Mouse (Mus musculus): ENCODE data around the gene 4921504E06Rik.
A peak's percentile ranks its signal among the peaks of the same experiment; 100 is the strongest.

4921504E06Rik gene

DNA sequence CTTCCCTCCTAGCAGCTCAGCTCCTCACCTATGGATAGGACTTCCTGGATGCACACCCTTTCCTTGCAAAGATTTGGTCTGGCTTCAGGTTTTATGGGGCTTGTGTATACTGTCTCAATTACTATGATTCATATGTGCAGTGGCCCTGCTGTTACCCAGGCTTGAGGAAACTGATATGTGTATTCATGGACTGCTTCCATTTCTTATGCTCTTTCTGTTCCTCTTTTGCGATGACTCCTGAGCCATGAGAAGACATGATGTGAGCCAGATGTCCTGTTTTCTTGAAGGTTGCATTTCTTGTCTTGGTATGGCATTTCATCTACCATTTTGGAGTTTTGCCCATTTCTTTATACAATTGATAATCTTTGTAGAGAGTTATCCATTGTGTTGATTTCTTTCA is 48.0 kb downstream of the 4921504E06Rik start:
- DNase-seq (ENCODE audit: low spot score), result no peak

DNA sequence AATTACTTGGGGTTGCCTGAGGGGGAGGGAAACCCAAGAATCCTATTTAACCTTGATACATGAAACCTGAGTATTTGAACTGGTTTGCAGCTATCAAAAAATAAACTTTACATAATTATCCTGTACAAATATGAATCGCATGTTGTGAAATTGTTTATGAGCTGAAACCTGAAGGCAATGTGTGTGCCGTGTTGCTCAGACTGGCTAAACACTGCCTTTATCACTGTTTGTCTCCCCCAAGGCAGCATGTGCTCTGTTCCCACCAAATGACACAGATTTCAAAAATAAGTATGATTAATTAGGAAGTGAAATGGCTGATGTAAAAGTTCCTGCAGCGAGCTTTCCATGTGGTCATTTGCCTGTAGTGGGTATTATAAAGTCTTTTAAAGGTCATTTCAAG is 63.5 kb downstream of the 4921504E06Rik start:
- DNase-seq (ENCODE audit: low spot score), result no peak

DNA sequence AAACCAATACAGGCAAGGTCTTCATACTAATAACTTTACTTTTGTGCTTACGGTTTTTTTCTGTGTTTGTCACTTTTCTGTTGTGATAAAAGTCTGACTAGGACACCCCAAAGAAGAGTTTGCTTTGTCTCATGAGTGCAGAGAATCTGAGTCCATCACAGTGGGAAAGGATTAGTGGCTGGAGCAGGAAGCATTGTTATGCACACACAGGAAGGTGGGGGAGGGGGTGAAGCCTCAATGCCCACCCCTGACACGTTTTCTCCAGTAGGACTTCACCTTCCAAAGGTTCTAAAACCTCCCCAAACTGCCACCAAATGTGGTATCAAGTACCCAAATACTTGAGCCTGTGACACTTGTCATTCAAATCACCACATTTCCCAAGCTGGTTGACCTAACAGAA is 91.8 kb downstream of the 4921504E06Rik start:
- DNase-seq (ENCODE audit: low spot score), result no peak

DNA sequence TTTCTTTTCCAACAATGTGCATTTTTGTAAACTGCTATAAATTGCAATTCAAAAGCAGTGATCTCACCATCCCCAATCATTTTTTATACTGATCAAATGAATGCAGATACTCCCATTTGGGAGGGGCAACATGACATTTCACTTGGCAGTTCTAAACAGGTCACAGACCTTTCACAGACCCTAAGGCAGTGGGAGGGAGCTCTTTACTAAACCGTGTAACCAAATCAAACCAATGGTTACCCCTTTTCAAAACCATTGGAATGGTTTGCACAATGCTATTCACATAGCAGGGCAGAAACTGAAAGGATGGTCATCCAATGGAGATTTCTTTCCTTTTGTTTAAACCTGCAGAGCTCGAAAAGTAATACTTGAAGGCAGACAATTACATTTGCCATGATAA is 94.9 kb downstream of the 4921504E06Rik start:
- DNase-seq (ENCODE audit: low spot score), result no peak

DNA sequence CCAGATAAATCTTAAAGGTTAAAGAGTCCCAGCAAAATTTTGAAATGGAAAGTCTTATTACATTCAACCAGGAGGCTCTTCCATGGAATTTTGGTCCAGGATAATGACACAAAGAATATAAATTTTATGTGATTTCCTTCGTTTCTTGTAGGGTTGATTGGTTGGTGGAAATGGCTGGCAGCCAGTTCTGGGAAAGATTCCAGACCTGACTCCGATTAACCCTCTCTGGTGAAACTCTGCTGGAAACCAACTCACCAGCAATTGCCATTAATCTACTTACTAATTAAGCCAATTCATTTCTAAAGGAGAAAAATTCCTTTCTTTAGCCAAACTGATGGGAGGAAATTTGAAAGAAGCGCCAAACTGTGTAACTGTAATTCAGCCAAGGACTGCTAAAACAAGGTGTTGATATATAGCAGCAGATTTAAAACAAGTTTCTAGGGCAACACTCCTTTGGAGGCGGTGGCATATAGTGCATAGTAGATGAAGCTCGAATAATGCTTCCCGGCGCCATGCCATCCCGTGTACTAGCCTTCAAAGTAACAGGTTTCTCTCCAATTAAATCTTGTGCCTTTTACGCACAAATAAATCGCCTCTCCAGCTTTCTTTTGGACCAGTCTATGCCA is 97.7 kb downstream of the 4921504E06Rik start:
- peak; percentile 6 for DNase-seq (ENCODE audit: low spot score)

DNA sequence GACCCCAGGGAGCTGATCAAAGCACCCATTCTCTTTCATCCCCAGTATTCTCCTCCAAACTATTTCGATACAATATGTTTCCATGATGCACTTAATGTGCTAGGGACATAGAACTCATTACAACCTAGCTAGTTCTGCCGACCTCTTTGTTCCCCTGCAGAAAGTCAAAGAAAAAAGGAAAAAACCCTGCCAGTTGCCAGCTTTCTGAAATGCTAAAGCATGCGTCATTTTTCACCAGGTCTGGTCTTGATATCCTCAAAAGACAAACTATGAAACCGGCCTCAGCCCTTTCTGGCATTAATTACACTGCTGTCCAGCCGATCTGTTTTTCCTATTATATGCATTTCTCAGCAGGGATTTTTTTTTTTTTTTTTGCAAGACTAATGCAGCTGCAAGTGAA is 98.5 kb downstream of the 4921504E06Rik start:
- DNase-seq (ENCODE audit: low spot score), result no peak

DNA sequence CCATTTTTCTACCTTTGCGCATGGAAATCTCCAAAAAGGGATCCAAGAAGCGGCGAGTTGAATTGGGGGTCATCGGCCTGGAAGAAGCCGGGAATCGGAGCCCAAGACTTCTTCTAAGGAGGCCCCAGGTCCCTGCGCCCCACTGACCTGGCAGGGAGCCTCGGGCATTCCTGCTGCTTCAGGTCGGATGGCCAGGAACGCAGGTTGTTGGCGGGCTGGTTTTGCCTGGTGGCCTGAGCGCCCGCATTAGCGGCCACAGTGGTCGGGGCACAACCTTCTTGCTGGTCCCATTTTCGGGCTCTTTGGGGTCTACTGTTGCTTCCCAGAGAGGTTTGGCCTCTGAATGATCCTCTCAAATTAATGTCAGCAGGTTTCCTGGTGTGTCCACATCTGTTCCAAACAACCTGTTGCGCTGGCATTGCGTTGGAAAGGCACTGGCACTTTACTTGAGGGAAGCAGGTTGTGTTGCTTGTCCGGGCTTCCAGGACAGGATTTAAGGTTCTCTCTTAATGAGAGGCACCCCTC is 101.1 kb downstream of the 4921504E06Rik start:
- no peak for DNase-seq (ENCODE audit: low spot score)

DNA sequence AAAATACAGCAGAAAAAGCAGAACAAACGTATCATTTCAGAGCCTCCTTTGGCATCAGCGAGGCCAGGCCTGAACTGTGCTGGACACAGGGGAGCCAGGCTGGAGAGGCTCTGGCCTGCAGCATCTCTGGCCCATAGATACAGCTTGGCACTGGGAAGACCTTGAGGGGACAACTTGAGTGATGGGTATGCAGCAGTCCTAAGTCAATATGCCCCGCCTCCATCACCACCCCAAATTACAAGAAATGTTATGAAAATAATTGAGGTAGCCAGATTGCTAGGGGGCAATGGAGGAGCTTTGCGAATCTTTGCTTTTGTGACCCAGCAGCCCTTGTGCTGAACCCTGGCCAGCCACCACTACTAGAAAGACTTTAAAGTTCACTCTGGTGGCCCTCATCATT is 104.4 kb downstream of the 4921504E06Rik start:
- no peak for DNase-seq (ENCODE audit: low spot score)

DNA sequence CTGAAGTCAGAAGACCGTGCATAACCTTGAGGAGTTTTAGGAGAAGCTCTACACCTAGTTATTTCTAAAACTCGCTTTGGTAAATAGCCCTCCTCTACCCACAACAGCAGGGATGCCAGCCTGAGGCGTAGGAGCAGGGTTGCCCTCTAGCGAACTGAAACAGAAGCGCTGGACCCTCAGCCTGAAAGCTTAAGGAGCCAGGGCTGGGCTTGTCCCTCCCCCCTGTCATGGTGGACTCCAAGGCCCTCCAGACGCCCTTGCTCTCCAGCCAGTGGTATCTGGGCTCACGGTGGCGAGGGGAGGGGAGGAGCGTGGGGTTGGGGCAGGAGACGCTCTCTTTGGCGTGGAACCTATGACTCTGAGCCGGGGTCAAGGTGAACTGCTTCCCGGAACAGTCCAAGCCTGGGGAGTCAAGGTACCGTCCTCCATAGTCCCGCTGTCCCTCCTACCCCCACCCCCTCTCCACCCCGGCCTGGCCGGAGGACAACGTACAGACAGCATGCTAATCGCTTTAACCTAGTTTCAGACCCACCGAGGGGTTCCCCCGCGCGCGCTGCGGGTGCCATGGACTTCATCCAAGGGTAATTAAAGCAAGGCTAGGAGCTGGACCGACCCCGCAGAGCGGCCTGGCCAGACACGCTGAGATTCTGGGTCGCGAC is 105.5 kb downstream of the 4921504E06Rik start:
- no peak for DNase-seq (ENCODE audit: low spot score)

DNA sequence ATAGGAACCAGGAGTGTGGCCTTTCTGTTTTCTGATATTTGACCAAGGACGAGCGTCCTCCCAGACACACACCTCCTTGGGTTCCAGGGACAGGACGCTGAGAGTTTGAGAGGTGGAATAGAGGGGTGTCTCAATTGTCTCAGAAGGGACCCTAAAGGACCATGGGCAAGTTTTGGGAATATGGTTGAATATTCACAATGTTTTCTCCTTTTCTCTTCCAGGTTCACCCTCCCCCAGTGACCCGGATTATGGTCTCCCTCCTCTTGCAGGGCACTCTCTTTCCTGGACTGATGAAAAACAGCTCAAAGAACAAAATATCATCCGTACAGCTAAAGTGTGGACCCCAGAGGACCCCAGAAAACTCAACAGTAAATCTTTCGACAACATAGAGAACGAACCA is 107.0 kb downstream of the 4921504E06Rik start:
- no peak for DNase-seq (ENCODE audit: low spot score)

DNA sequence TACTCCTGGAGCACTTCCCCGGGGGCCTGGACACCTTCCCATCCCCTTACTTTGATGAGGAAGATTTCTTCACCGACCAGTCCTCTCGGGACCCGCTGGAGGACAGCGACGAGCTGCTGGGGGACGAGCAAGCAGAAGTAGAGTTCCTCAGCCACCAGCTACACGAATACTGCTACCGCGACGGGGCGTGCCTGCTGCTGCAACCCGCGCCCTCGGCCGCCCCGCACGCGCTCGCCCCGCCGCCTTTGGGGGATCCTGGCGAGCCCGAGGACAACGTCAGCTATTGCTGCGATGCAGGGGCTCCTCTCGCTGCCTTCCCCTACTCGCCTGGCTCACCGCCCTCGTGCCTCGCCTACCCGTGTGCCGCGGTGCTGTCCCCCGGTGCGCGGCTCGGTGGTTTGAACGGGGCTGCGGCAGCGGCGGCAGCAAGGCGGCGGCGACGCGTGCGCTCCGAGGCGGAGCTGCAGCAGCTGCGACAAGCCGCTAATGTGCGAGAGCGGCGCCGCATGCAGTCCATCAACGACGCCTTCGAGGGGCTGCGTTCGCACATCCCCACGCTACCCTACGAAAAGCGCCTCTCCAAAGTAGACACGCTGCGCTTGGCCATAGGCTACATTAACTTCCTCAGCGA is 107.7 kb downstream of the 4921504E06Rik start:
- no peak for DNase-seq (ENCODE audit: low spot score)

DNA sequence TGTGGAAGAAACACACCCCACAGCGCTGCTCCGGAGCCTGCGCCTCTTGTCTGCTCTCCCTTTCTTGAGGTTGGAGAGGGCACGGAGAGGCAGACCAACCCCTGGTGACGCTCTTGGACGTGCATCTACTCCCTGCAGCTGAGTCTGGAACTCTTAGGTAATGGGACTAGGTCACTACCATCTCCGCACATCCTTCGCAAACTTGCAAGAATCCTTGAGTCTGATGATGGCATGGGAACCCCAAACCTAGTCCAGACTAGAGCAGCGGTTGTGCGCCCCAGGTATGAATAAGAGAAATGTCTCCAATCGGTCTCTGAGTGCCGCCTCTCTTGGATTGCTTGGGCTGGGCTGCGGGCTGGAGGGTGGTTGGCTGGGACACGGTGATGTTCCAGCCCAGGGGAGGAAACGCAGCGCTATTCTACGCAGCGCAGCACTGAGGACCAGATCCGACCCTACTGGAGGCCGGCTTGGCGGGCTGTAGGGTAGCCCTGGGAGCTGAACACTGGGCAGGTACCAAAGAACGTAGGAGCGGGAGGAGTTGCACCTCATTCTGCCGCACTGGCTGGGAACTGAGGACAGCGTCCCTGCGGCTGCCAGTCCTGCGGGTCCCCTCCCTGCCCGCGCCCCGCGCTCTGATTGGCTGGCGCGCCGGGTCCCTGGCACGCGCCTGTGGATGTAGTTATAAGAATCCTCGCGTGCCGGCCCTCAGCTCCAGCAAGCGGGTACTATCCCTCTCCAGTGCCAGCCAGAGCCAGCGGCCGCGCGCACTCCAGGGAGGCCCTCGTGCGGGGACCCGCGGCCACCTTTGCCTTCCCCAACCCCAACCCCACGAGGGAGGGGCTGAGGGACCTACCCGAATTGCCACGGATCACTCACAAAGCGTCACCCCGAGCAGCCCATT is 108.5 kb downstream of the 4921504E06Rik start, which contains the start of gene Ptf1a:
Ptf1a (plus strand) TSS at position 733 of the 901 bp plus-strand sequence.
- DNase-seq (ENCODE audit: low spot score), result no peak

DNA sequence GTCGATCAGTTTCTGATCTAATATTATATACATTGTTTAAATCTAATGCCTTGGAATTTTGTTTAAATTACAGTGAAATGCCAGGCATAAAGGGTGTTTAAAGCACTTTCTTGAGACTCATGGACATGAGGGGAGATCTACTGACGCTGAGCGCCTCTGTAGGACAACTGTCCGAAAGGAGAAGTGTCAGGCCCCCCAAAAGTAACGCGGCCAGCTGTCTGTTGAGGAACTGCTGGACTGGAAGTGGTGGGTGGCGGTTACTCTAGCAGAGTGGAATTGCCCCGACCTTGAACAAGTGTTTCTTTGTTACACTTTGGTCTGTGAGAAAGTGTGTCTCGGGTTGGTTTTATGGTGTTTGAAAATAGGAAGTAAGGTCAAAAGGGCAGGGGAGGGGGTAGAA is 109.4 kb downstream of the 4921504E06Rik start:
- no peak for DNase-seq (ENCODE audit: low spot score)

DNA sequence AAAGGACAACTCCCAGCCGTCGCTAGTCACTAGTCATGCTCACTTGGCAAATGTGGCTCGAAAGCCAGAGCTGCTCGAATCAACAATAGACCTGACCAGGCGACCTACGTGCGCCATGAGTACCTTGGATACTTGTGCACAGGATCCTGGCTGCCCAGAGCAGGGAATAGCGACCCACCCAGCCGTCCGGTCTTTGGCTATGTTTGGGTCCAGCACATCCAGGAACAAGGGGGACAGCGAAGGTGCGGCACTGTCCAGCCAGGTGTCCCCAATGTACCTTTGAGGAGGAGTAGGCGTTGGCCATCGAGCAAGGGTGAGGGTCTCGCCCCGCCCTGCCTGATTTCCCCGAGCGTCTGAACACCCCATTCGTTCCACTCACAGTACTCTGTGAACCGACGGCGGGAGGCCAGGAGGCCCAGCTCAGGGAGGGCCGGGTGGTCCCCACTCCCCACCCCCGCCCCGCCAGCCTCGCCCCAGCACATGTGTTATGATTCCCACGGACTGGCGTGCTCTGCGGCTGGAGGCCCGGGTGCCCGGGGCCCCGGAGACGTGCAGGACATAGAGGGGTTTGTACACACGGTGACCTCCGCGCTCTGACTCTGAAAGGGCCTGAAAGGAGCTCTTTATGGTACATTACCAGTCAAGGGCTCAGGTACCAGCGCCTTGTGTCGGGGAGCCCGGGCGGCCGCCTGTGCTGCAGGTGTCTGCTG is 121.9 kb downstream of the 4921504E06Rik start:
- DNase-seq (ENCODE audit: low spot score), result no peak

DNA sequence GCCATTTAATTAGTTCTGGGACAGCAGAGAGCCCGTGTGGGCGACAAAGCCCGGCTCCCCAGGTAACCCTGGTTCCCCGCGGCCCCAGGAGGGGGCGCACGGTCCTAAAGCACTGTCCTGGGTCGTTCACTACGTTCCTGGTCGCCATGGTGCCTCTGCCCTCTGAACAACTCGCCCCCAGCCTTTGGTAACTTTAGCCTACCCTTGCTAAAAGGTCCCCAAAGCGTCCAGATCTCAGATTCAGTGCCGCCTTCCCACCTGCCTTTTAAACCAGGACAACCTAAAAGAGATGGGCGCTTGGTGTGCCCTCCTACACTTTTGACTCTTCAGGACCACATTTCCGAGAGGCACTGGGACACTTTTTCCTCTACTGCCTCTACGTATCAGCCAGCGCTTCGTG is 122.5 kb downstream of the 4921504E06Rik start:
- no peak for DNase-seq (ENCODE audit: low spot score)

DNA sequence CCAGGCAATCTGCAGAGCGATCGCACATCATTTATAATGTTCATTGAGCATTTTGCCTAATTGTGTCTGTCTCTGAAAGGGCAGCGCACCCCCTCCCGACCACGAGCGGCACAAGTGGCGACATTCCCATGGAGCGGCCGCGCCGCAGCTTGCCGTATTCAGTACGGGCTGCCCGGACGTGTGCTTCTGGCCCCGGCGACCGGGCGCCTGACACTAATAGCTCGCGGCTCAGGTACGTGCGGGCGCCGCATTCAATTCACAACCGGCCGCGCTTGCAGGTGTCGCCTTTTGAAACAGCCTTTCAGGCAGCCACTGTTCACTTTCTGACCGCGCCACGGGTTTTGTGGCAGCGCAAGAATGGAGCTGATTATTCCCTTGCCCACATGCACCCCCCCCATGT is 123.0 kb downstream of the 4921504E06Rik start:
- no peak for DNase-seq (ENCODE audit: low spot score)

DNA sequence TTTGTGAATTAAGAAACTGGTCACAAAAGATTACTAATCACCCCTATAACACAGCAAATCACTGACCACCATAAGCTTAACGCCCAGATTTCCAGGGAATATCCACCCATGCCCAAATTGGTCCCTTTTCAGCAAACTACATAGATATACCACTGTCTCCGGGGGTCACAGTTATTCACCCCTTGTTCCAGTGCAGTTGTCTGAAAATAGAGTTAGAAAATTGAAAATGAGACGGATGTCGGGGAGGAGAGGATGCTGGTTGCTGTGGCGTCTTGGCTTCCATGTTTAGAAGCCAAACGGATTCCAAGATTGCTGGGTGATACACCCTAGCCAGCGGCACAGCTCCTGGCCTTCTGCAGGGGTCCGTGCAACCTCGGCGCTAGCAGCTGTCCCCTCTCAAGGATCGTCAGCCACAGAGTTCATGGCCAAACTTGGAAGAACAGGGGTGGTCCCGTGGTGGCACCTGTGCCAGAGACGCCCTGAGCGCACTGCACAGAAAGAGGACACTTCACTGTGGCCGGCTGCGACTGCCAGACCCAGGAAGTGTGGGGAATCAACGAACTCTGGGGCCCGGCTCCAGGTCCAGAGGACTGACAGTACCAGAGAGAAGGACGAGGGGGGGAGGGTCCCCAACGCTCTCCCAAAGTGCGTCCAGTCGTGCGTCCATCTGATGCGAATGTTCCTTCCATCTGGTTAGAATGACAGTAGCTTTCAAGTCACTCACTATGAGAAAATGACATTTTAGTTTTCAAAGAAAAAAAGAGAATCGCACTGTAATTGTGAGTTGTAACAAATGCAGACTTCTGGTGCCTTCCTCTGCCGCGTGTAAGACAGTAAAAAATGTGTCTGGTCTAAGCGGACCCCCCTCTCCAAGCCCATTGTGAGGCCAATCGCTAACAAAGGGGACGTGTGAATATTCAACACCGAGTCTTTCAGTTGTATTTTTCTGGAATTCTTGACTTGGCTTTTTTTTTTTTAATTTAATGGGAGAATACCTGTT is 123.7 kb downstream of the 4921504E06Rik start:
- no peak for DNase-seq (ENCODE audit: low spot score)

DNA sequence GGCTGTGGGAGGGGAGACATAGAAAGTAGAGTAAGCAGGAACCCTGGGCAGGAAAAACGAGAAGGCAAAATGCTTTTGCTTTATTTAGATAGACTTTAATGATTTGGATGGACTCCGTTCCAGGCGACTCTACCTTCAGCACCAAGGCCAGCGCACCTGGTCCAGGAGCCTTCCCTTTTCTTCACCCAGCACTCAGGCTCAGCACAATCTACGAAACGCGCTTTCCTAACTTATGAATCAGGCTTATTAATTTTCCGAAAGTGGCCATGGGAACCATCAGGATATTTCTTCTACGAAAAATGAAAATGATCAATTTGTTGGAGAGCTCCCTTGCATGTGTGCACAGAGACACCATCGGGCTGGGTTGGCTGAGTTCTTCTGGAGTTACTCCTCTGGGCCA is 124.7 kb downstream of the 4921504E06Rik start:
- DNase-seq (ENCODE audit: low spot score), result peak; percentile 51

DNA sequence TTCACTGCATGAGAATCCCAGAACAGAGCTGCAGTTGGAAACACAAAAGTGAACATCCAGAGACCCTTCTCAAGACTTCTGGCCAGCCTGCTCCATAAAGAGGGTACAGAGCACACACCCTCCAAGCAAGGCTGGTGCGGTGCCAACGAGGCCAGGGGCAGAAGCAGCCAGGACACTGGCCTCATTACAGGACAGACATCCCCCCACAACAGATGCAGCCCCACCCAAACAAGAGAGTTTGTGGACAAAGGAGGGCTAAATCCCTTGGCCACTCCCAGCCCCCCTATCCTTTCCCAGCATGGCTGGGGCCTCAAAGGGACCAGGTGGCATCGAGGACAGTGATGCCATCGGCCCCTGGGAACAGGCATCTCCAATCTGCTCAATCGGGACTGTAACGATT is 130.6 kb downstream of the 4921504E06Rik start:
- no peak for DNase-seq (ENCODE audit: low spot score)

DNA sequence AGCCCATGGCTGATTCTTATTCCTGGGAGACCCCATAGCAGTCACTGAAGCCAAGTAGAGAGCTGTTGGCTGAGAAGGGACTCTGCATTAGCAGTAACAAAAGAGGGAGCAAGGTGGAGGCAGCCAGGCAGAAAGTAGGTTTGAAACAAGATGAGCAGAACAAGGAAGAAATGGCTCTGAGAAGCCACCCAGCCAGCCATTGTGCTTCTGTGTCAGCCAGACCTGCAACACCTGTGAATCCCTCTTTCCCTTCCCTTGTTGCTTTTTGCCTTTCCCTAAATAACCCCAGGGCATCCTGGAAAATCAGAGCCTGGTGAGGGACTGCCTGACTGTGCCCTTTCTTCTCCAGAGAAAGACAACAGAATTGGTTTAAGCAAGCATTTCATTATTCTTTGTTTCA is 131.5 kb downstream of the 4921504E06Rik start:
- DNase-seq (ENCODE audit: low spot score), result no peak

Measured in ovary, postnatal 14 days (tissue).